ENCODE assay signal across 24 mouse cellular contexts in genomic region chr4:33786027-33786426, GRCm38 (mm10).
"Had no signal": no experiment of that assay in that cellular context is flagged by ENCODE, and none has a peak within 500 bp of the region (broad histone marks: within the 10 kb centered on the region; RNA-seq: fewer than 3 reads in every experiment).

No protein-coding gene starts in this region.

- H3K27ac ChIP-seq: embryonic facial prominence, embryonic 10.5 days; embryonic facial prominence, embryonic 12.5 days; embryonic facial prominence, embryonic 13.5 days; embryonic facial prominence, embryonic 15.5 days; forebrain, embryonic 10.5 days; forebrain, embryonic 12.5 days; forebrain, embryonic 13.5 days; forebrain, embryonic 15.5 days; gastrocnemius, adult 2 months; heart, adult 2 months had no signal

- H3K27me3 ChIP-seq: embryonic facial prominence, embryonic 12.5 days; embryonic facial prominence, embryonic 13.5 days; embryonic facial prominence, embryonic 15.5 days; forebrain, embryonic 12.5 days; forebrain, embryonic 13.5 days; forebrain, embryonic 15.5 days had no signal

- H3K4me2 ChIP-seq: embryonic facial prominence, embryonic 12.5 days; embryonic facial prominence, embryonic 13.5 days; embryonic facial prominence, embryonic 15.5 days; forebrain, embryonic 12.5 days; forebrain, embryonic 13.5 days; forebrain, embryonic 15.5 days had no signal

- H3K36me3 ChIP-seq: embryonic facial prominence, embryonic 10.5 days; embryonic facial prominence, embryonic 12.5 days; embryonic facial prominence, embryonic 13.5 days; embryonic facial prominence, embryonic 15.5 days; forebrain, embryonic 10.5 days; forebrain, embryonic 12.5 days; forebrain, embryonic 15.5 days had no signal

- H3K4me3 ChIP-seq: embryonic facial prominence, embryonic 10.5 days; embryonic facial prominence, embryonic 12.5 days; embryonic facial prominence, embryonic 13.5 days; embryonic facial prominence, embryonic 15.5 days; erythroblast, embryonic 14.5 days; forebrain, embryonic 10.5 days; forebrain, embryonic 12.5 days; forebrain, embryonic 13.5 days; forebrain, embryonic 15.5 days; gastrocnemius, adult 2 months; heart, adult 2 months had no signal

- DNase-seq: cerebellum, adult 9-11 months; cerebellum, postnatal 10 days; cerebellum, postnatal 14 days; cerebellum, postnatal 25 days; cerebellum, postnatal 36 days; embryo, embryonic 11 days; forebrain, postnatal 0 days; gastrocnemius, adult 2 months; gastrocnemius, postnatal 10 days; gastrocnemius, postnatal 14 days; gastrocnemius, postnatal 25 days; gastrocnemius, postnatal 36 days; heart, adult 11 months; heart, adult 18-20 months; heart, adult 2 months had no signal

- H3K9ac ChIP-seq: embryonic facial prominence, embryonic 12.5 days; embryonic facial prominence, embryonic 13.5 days; embryonic facial prominence, embryonic 15.5 days; forebrain, embryonic 12.5 days; forebrain, embryonic 13.5 days; forebrain, embryonic 15.5 days; forebrain, postnatal 0 days had no signal

- H3K9me3 ChIP-seq: embryonic facial prominence, embryonic 10.5 days; embryonic facial prominence, embryonic 12.5 days; embryonic facial prominence, embryonic 13.5 days; embryonic facial prominence, embryonic 15.5 days; forebrain, embryonic 10.5 days; forebrain, embryonic 12.5 days; forebrain, embryonic 13.5 days; forebrain, embryonic 15.5 days had no signal

- H3K4me1 ChIP-seq: embryonic facial prominence, embryonic 12.5 days; embryonic facial prominence, embryonic 13.5 days; embryonic facial prominence, embryonic 15.5 days; forebrain, embryonic 15.5 days had no signal
